Mouse (Mus musculus) urinary bladder, postnatal 14 days (tissue): ENCODE measurements around the gene Ecd.
A peak's percentile ranks its signal among the peaks of the same experiment; 100 is the strongest.
"Not testable (repeated sequence)": the region's sequence is repeated elsewhere in the genome, so short reads cannot be mapped to it uniquely, and the experiment has no call there.

ENCODE experiments used
- DNase-seq: peaks from one replicate; pipeline ENCODE4 v3.0.0; 2021; ENCODE audit warnings: low spot score

Ecd gene

DNA sequence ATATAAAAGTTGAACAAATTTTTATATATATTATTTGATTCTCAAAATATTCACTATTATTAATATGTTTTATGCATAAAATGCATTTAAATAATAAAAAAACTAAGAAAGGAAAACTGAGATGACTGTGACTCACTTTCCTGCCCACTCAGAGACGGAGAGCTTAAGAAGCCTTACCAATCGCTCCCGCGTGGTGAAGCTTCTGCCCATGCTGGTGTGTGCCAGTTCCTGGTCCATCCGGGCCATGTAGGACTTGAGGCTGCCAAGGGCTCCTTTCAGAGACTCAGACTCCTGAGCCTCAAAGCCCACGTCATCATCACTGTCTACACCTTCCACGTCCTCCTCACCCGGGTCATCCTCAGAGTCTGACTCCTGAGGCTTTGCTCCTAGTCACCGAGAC, 23.7 kb downstream of the Ecd start:
- DNase-seq, result no peak

DNA sequence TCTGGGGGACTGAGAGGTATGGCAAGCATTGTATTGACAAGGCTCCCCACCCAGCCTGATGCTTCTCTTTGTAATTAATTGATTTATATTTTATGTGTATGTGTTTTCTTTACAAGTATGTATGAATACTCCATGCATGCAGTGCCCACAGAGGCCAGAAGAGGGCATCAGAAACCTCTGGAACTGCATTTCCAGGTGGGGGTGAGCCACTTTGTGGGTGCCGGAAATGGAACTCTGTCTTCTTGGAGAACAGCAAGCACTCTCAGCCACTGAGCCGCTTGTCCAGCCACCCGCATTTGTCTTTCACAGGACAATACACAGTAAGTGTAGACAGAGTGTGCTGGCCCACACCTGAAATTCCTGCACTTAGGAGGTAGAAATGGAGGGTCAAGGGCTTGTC, 28.5 kb downstream of the Ecd start:
- peak; percentile 52 for DNase-seq

DNA sequence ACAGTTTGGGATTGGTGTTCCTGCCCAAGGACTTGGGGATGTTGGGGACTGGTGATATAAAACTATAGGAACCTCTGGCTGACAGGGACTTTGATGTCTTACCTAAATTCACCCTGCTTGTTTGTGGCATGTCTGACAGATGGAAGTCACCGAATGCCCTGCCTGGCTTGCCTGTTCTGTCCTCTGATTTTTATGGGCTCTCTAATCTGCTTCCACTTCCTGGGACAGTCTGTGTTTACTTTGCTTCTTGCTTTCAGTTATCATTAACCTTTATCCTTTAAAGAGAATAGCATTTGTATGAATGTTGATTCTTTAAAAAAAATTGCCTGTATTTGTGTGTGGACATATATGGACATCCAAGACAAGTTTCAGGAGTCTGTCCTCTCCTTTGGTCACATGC, 32.8 kb downstream of the Ecd start:
- DNase-seq, result no peak

DNA sequence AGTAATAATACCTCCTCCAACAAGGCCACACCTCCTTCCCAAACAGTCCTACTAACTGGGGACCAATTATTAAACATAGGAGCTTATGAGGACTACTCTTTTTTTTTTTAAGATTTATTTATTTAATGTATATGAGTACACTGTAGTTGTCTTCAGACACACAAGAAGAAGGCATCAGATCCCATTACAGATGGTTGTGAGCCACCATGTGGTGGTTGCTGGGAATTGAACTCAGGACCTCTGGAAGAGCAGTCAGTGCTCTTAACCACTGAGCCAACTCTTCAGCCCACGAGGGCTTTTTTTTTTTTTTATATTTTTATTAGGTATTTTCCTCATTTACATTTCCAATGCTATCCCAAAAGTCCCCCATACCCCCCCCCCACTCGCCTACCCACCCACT, 42.8 kb downstream of the Ecd start:
- not testable (repeated sequence) for DNase-seq

DNA sequence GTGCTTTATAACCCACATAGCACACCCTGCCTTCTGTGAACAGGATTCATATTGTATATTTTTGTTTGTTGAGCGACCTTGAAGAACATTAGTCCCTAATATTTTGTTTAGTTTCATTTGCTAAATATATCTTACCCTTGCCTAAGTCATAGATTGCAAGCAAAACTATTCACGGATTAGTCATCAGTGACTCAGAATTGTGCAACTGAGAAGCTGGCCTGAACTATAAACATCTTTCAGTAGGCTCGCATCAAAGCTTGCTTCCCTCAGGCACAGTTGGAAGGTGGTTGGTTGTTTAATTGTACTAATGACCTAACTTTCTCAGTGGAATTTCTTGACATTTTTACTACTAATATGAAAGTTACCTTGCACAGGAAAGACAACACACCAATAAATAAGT, 49.8 kb downstream of the Ecd start:
- DNase-seq, result peak; percentile 33

DNA sequence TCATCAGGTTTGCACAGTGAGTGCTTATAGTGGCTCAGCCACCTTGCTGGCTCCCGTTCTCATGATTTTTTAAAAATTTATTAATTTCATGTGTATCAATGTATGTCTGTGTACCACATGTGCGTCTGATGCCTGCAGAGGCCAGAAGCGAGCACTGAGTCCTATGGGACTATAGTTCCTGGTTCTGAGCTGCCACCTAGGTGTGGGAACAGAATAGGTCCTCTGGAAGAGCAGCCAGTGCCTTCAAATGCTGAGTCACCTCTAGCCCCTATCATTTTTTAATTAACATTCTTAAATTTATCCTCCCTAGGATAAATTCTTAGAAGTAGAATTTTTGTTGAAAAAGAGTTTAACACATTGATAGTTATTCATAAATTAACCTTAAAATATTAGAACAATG, 50.3 kb downstream of the Ecd start:
- DNase-seq, result no peak

DNA sequence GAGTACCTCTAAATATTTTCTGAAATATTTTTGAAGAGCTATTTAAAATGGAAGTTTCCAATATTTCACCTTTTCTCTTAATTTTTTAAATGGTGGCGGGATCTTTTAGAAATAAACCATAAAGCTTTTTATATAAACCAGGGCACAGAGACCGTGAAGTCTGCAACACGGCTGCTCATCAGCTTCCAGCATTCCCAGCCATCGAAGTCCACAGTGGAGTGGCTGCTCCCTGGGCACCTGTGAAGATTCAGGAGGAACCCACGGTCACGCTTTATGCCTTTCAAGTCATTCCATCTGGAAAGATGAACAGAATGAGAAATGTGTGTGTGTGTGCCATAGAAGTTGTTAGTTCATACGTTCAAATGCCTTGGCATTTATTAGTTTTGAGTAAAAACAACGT, 53.0 kb downstream of the Ecd start:
- DNase-seq, result no peak

DNA sequence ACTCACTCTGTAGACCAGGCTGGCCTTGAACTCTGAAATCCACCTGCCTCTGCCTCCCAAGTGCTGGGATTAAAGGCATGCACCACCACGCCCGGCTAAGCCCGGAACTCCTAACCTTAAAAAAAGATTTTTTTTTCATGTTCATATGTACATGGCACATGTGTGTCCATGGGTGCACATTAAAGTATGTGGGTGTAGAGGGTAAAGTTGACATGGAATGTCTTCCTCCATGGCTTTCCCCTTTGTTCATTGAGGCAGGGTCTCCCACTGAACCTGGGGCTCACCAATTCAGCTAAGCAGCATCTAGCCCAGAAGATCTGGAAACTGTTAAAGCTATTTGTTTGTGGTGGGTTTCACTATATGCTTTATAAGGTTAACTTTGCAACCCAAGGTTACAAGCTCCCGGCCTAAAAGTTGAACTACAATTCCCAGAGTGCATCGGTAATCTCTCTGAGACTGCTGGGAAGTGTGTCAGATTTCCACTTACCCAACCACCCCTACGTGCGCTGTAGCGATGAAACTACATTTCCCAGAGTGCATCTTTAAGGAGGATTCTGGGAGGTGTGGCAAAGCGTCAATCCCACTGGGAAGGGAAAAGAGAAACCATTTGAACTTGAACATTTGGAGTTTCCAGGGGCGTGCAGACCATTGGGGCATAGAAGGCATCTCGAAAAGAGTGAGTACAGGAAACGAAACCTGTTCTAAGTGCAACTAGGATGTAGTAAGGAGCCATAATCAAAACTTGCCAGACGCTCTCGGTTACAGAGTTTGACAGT, 53.6 kb downstream of the Ecd start, which contains the start of gene Nudt13:
Nudt13 (plus strand) TSS at position 581 of the 776 bp plus-strand sequence.
- peak; percentile 87 for DNase-seq

DNA sequence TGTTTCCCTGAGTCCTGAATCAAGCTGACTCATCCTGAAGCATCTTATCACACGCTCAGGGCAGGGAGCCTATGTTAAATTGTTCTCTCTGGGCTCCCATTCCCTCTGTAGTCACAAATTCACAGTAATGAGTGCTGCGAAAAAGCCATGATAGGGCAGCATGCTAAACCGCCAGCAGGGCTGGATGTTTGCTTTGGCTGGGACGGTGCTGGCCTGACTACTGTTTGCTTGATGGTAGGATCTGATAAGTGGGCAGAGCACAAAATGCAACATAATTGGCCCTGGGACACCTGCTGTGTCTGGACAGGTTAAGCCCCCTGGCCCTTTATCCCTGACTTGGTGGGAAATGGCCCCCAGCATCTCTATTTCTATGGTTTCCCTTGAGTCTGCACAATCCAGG, 56.5 kb downstream of the Ecd start:
- DNase-seq, result peak; percentile 29
